Mouse (Mus musculus) left cerebral cortex, postnatal 25 days (tissue): ENCODE measurements at regions not wholly inside any gene's neighbourhood (a gene's known extent, or its start where the extent isn't known, plus 50 kb on each side); places are given as distances from the start of the nearest gene placed in this dataset.

Source experiments
- DNase-seq, 2 experiments: peaks; one replicate each; pipeline ENCODE4 v3.0.0; 2022; ENCODE audit warnings: low spot score in 2 of 2, mixed read lengths in 1 of 2
- intact Hi-C: fragments of 180-260 bp; cut with DNase I; formaldehyde crosslinking; loops from one replicate; pipeline ENCODE4 v1.15.1; 2025

- intact Hi-C loops, result no loop called here
- peak in 1 of 2 experiments; percentile 1 for DNase-seq
These were observed 923.0 kb downstream of the Grm8 start for GRCm38 (mm10) chr6:27211953-27212352.

GRCm38 (mm10) chr6:27161643-27162042 lies 973.3 kb downstream of the Grm8 start:
- DNase-seq, result no peak
- intact Hi-C loops, result no loop called here
